Mouse (Mus musculus) gastrocnemius, adult 2 months (tissue): ENCODE data around the gene Ppp1r15b. TPM values are rescaled to one million over a fixed set of nuclear protein-coding genes. Genes with fewer than 3 reads are reported as not detected.

Source experiments
- DNase-seq: peaks from one replicate; pipeline ENCODE4 v3.0.0; 2022
- H3K27ac ChIP-seq: fragments of 200-600 bp; 2 replicates; pipeline ENCODE4 v1.8.1; 2022; ENCODE audit warnings: mild to moderate bottlenecking
- H3K4me3 ChIP-seq: fragments of 200-600 bp; 2 replicates; pipeline ENCODE4 v1.8.1; 2022; ENCODE audit warnings: mild to moderate bottlenecking, moderate library complexity
- CTCF ChIP-seq: fragments of 200-600 bp; IDR thresholded peaks from 2 replicates; pipeline ENCODE4 v1.8.1; 2022; ENCODE audit warnings: antibody characterized with exemption, mild to moderate bottlenecking, moderate library complexity
- intact Hi-C: fragments of 180-260 bp; cut with DNase I; formaldehyde crosslinking; loops from one replicate; pipeline ENCODE4 v1.15.1; 2025
- total RNA-seq, 2 experiments: library from RNA; stranded (reverse); gene quantifications; 2 replicates each; pipeline ENCODE4 v1.2.3; 2021

The Ppp1r15b gene
- total RNA-seq, 2 experiments from 2014 or later = 16.4 to 18.6 TPM

- TF ChIP-seq CTCF = no peak
- H3K4me3 ChIP-seq = no peak overlapping the region
- no peak for DNase-seq
- H3K27ac ChIP-seq = no peak overlapping the region
- intact Hi-C loops = loop anchor here (10.0 kb wide), 1 partner anchor 445 kb away; the partner anchor contains the start of gene Snrpe
These were observed 39.3 kb downstream of the Ppp1r15b start for GRCm38 (mm10) chr1:133170196-133170595.

DNA sequence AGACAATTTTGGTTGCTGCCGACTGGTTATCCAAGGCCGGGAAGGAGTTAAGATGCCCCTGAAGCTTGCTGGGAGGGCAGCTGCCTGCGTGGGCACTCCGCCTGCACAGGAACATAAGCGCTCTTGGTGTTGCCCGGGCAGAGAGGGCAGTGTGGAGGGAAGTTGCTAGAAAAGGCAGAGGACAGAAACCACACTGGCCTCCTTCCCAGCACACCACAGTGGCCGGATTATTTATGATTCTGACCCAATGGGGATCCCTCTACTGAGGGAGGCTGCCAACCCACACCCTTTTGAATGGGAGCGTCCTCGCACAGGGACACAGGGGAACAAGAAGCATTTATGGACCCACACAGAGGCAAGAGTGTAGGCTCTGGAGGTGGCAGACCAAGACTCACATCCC is 40.4 kb downstream of the Ppp1r15b start:
- no peak for DNase-seq
- Histone ChIP-seq H3K4me3 (no peak overlapping the region), H3K27ac (no peak overlapping the region)
- intact Hi-C loops = loop anchor here (10.0 kb wide), 1 partner anchor 443 kb away; the partner anchor contains the start of gene Snrpe
- no peak for TF ChIP-seq CTCF

DNA sequence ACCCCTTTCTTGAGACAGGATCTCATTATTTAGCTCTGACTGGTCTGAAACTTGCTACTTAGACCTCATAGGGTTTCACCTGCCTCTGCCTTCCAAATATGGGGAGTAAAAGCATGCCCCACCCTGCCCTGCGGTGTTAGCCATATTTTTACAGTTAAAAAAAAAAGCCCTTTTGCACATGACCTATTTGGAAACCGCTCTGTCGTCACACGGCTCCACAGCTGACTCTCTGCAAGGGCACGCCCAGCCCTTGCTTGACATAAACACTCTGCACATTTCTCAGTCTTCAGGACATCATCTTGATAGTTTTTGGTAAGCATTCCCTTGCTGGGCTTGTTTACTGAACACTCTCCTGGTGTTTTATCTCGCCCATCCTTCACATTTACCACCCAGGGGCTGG is 44.2 kb downstream of the Ppp1r15b start:
- no peak overlapping the region for H3K27ac ChIP-seq
- intact Hi-C loops = loop anchor here (10.0 kb wide), 1 partner anchor 440 kb away; the partner anchor contains the start of gene Snrpe
- no peak for TF ChIP-seq CTCF
- DNase-seq = no peak
- H3K4me3 ChIP-seq = no peak overlapping the region

GRCm38 (mm10) chr1:133177480-133178172 is 46.7 kb downstream of the Ppp1r15b start:
- TF ChIP-seq CTCF = peak; percentile 97
- Histone ChIP-seq H3K4me3 (no peak overlapping the region), H3K27ac (no peak overlapping the region)
- intact Hi-C loops = loop anchor here (1.0 to 10.0 kb wide), 3 partner anchors 130 to 437 kb away; partner anchors contain the start of gene Snrpe
- DNase-seq = peak; percentile 71

DNA sequence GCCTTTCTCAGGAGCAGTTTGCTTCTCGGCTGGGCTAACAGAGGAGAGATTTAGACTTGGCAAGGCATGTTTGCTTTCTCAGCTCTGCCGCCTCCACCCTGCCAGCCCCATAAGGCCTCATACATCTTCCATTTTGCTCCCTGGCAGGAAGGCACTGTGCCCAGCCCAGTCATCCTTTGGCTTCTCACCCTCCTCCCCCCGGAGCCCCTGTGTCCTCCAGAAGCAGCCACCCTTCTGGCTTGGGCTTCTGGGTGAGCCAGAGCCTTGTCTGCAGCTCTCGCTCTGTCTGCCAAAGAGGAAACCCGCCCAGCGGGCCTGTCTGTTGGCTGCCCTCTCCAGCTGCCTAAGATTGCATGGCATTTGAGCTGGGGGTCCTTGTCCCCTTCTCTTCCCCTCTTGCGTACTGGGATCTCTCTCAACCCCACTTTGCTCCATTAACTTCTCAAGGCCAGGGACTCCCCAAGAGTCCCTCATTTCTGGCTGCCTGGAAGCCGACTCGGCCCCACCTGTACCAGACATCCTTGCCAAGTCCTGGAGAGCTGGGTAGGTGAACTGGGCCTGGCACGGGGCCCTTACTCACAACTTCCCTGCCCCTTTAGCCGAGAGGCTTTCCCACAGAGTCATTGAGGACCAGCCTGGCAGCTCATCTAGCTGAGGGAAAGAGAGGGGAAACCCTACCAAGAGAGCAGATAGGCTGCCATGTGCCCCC is 47.9 kb downstream of the Ppp1r15b start:
- intact Hi-C loops = loop anchor here (2.0 to 10.0 kb wide), 2 partner anchors 174 to 436 kb away; partner anchors contain the start of gene Snrpe
- no peak for TF ChIP-seq CTCF
- H3K27ac ChIP-seq = no peak overlapping the region
- no peak overlapping the region for H3K4me3 ChIP-seq
- DNase-seq = peak; percentile 39

DNA sequence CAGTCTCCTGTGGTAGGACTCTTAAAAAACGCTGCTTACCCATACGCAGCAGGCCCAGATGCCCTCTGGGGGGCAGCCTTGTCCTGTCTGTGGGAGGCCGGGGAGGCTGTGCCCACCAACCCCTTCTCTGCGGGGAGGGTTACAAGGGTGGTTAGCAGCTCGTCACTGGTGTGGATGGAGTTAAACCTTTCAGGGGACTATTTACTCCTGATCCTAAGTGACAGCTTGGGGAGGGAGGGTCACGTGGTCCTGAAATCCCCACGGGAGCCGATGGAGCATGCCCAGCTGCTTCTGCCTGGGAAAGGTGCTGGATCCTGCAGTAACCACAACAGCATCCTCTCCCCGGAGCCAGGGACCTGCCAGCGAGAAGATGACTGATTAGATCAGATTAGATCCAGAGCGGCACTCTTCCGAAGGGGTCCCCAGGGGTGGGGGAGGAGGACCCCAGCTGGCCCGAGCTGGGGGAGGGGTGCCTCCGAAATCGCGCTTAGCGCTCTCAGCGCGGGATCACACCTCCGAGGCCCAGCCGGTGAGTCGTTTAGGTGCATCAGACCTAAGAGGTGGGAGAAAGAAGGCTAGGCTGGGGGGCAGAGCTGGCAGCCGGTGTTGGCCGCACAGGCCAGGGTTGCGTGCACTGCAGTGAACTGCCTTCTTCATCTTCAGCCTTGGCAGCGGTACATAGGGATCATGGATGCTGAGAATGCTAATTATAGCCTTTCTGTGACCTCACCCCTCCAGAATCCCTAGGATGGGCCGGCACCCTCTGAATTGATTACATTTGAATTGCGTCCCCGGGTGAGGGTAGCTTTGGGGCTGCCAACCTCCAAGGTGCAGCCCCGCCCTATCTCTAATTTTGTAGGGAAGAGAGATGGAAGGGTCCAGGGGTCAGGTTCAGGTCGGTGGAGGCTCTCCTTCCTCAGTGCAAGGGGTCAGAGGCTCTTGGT is 50.4 kb downstream of the Ppp1r15b start:
- Histone ChIP-seq H3K27ac (peak overlapping the region; percentile 20; the same call in 1 of the 2 replicates), H3K4me3 (peak overlapping the region; percentile 75)
- peak; percentile 84 for DNase-seq
- peak; percentile 97 for TF ChIP-seq CTCF
- intact Hi-C loops = loop anchor here (1.0 to 5.0 kb wide), 2 partner anchors 86 to 126 kb away; no protein-coding TSS in a partner anchor

DNA sequence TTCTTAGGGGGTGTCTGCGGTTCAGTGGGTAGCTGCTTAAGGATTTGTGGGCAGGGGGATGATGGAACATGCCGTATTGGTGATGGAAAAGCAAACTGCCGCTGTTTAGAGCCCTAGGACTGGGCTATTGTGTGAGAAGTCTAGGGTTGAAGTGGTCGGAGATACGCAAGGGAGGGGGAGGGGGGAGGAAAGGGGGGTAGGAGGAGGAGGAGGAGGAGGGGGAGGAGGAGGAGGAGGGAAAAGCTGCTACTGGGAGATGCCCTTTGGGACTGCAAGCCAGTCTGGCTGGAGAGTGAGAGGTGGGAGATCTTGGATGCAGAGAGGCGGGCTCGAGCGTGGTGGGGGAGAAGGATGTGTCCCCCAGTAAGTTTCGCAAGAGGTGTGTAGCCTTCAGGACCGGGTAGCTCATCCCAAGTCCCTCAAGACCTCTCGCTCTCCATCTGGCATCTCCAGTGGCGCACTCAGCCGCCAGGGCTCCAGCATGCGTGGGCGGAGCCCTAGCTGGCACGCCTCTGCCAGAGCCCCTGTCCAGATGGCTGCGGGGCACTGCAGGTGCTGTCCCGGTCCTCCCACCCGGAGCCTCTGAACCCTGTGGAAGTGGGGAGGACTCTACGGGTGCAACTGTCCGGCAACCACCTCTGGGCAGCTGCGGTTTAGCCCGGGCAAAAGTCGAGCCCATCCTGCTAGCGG is 51.2 kb downstream of the Ppp1r15b start:
- DNase-seq = peak; percentile 72
- intact Hi-C loops = loop anchor here (5.0 kb wide), 1 partner anchor 85 kb away; no protein-coding TSS in a partner anchor
- peak overlapping the region; percentile 52 for H3K27ac ChIP-seq

GRCm38 (mm10) chr1:133182706-133183095 is 51.8 kb downstream of the Ppp1r15b start:
- peak overlapping the region; percentile 75 for H3K4me3 ChIP-seq
- TF ChIP-seq CTCF = no peak
- no peak for DNase-seq
- H3K27ac ChIP-seq = peak overlapping the region; percentile 52
- intact Hi-C loops = loop anchor here (5.0 kb wide), 1 partner anchor 85 kb away; no protein-coding TSS in a partner anchor

More for the DNA sequence above, 51.2 kb downstream of the Ppp1r15b start:
- TF ChIP-seq CTCF = no peak; the same call in 1 of the 2 replicates
- H3K4me3 ChIP-seq = peak overlapping the region; percentile 75

- intact Hi-C loops = loop anchor here (5.0 kb wide), 1 partner anchor 84 kb away; no protein-coding TSS in a partner anchor
- H3K27ac ChIP-seq = no peak overlapping the region
- H3K4me3 ChIP-seq = no peak overlapping the region
- no peak for DNase-seq
- TF ChIP-seq CTCF = no peak
These were observed 52.4 kb downstream of the Ppp1r15b start for GRCm38 (mm10) chr1:133183141-133183925.

DNA sequence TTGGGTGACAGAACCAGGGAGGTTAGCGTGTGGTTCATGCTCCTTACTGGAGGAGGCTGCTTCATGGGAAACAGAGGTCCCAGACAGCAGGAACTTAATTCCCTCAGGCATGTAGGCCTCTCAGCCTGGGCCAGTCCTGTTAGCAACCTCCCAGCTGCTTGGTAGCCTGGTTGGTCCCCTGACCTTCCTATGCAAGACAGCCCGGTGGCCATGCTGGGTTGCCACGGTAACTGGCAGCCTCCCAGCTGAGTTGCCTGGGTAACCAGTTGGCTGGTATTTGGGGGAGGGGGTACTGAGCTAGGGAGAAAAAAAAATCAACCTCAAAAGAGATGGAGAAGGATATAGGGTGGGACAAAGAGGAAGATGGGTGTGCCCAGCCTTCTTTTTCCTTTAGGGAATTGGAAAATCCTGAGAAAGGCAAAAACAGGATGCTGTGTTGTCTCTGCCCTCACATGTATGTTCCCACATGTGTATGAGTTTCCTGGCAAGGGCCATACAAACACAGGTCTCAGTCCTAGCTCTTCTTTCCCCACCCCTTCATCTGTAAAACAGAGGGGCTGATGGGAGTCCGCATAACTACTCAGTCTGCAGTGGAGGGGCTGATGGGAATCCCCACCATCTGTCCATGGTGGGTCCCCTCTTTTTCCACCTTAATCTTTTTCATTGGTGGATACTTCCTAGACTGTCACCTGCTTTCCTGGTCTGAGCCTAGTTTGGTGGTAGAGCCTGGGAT is 57.2 kb downstream of the Ppp1r15b start:
- peak overlapping the region; percentile 90 for H3K27ac ChIP-seq
- peak; percentile 45 for DNase-seq
- intact Hi-C loops = no loop called here
- no peak for TF ChIP-seq CTCF
- no peak overlapping the region for H3K4me3 ChIP-seq
